Mouse (Mus musculus) spleen, adult 2 months (tissue): Measurements from ENCODE around the gene Nme9.

ENCODE experiments used
- CTCF ChIP-seq: fragments of 200-500 bp; IDR thresholded peaks from 2 replicates; pipeline ENCODE4 v1.5.1; 2011; ENCODE audit warnings: mild to moderate bottlenecking, inconsistent platforms; ENCODE audit not compliant: insufficient read depth, insufficient read length, insufficient replicate concordance; ENCODE audit errors: extremely low read depth
- POLR2A ChIP-seq: fragments of 200-500 bp; IDR thresholded peaks from 2 replicates; pipeline ENCODE4 v1.6.1; 2011; ENCODE audit warnings: low read depth, low read length, inconsistent platforms

DNA sequence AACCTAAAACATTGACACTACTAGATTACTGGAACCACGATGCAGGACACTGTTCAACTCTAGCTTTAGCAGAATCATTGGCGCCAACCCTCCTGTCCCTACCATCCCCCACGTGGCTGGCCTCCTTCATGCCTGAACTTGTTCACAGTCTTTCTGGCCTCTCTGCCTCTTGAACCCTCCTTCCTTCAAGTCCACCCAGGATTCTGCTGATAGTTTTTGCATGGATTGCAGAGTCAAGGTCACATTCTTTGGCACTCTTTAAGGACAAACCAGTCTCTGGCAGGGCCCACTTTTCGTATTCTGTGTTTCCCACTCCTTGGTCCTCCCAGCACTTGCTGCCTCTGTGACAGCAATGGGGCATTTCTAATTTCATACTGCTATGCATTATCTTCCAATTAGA lies 31.9 kb downstream of the Nme9 start:
- TF ChIP-seq CTCF, result no peak
- no peak for TF ChIP-seq POLR2A
